Mouse (Mus musculus): ENCODE data around the gene Olfr766-ps1. TPM values are rescaled to one million over a fixed set of nuclear protein-coding genes. Genes with fewer than 3 reads are reported as not detected.

The Olfr766-ps1 gene
- polyA plus RNA-seq (2012; rRNA removed), result not detected in 2 replicates

GRCm38 (mm10) chr10:129068877-129069276, at the start of gene Olfr766-ps1:
Olfr766-ps1 (minus strand) TSS chr10:129068977.

DNA sequence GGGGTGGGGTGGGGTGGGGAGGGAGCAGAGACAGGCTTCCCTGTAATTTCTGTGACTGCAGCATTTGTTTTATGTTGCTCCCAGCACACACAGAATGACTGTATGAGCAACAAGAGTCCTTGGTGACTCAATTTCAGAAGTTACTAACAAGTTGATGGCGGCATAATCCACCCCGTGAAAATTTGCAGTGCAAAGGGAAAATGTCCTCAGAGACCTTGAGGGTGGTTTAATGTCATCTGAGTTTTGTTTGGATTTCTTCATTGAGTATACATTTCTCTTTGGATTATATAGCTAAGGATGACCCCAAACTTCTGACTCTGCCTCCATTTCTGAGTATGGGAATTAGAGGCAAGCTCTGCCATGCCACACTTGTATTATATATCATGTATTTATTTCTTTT, 49.0 kb upstream of the Olfr766-ps1 start, which contains the start of gene Olfr769:
TSS of gene Olfr769 (minus strand) at position 101 of the 400 bp plus-strand sequence.

DNA sequence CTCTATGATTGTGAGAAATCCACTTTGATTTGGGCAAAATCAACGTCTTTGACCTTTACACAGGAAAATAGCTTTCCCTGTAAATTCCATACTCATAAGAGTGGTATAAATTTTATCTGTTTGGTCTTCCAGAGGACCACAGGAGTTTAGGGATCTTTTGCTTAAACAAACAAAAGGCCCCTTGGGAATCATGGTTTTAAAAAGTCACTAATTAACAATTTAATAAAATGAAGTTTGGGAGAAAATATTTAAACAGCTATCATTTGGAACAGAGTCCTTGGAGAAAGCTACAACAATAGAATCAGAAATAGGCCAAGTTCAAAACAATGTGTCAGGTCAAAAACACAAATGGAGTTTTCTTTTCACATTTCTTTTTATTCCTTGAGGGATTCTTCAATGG, 30.5 kb upstream of the Olfr766-ps1 start, which contains the start of gene Olfr768:
TSS of gene Olfr768 (minus strand) at position 101 of the 400 bp plus-strand sequence.

GRCm38 (mm10) chr10:129082810-129083209, 14.0 kb upstream of the Olfr766-ps1 start, which contains the start of gene Olfr767:
Olfr767 (minus strand) TSS chr10:129082910.

DNA sequence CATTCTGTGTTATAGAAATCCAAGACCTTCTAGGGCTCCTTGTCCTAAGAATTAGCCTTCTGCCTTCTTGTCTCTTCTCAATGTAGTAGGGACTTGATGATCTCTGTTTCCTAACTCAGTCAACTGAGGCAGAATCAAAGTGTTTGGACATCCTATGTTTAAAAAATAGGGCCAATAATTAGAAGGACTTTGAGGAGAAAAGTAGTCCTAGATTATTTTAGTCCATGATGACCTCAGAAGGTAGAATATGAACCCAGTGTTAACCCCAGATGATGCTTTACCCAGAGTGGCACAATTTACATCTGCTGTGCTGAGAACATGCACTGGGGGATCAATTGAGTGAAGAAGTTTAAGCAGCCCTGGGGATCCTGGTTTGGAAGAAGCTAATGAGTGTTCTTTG, 18.9 kb downstream of the Olfr766-ps1 start, which contains the start of gene Olfr765:
TSS of gene Olfr765 (minus strand) at position 101 of the 400 bp plus-strand sequence.

GRCm38 (mm10) chr10:129039796-129040195, 29.0 kb downstream of the Olfr766-ps1 start, which contains the start of gene Olfr764-ps1:
Olfr764-ps1 (minus strand) TSS chr10:129039896.

Other genes starting within 250 kb of the Olfr766-ps1 start
- 39.1 and 41.1 TPM in 2 replicates for gene Ormdl2, start 247.3 kb downstream of the Olfr766-ps1 start, polyA plus RNA-seq (2012; rRNA removed)
- gene Gdf11, start 177.3 kb downstream of the Olfr766-ps1 start, polyA plus RNA-seq (2012; rRNA removed), result 0.54 TPM in 2 replicates
- 52.8 and 59.1 TPM in 2 replicates for gene Cd63, start 168.0 kb downstream of the Olfr766-ps1 start, polyA plus RNA-seq (2012; rRNA removed)
- gene Rdh5, start 146.1 kb downstream of the Olfr766-ps1 start, polyA plus RNA-seq (2012; rRNA removed), result 13.0 and 16.4 TPM in 2 replicates
- 50.6 and 55.1 TPM in 2 replicates for gene Bloc1s1, start 144.9 kb downstream of the Olfr766-ps1 start, polyA plus RNA-seq (2012; rRNA removed)
- 45.3 and 45.5 TPM in 2 replicates for gene Itga7, start 135.2 kb downstream of the Olfr766-ps1 start, polyA plus RNA-seq (2012; rRNA removed)
- gene Mettl7b, start 108.0 kb downstream of the Olfr766-ps1 start, polyA plus RNA-seq (2012; rRNA removed), result 2.9 and 4.1 TPM in 2 replicates
- not detected in 2 replicates for gene Olfr9, start 79.5 kb downstream of the Olfr766-ps1 start, polyA plus RNA-seq (2012; rRNA removed)
- not detected in 2 replicates for gene Olfr763, start 58.2 kb downstream of the Olfr766-ps1 start, polyA plus RNA-seq (2012; rRNA removed)
- not detected in 2 replicates for gene Olfr764-ps1, start 29.1 kb downstream of the Olfr766-ps1 start, polyA plus RNA-seq (2012; rRNA removed)
- gene Olfr765, start 19.0 kb downstream of the Olfr766-ps1 start, polyA plus RNA-seq (2012; rRNA removed), result not detected in 2 replicates
- not detected in 2 replicates for gene Olfr767, start 13.9 kb upstream of the Olfr766-ps1 start, polyA plus RNA-seq (2012; rRNA removed)
- gene Olfr768, start 30.4 kb upstream of the Olfr766-ps1 start, polyA plus RNA-seq (2012; rRNA removed), result not detected in 2 replicates
- gene Olfr769, start 48.9 kb upstream of the Olfr766-ps1 start, polyA plus RNA-seq (2012; rRNA removed), result not detected in 2 replicates
- gene Olfr770, start 70.0 kb upstream of the Olfr766-ps1 start, polyA plus RNA-seq (2012; rRNA removed), result not detected in 2 replicates
- gene Olfr771, start 95.8 kb upstream of the Olfr766-ps1 start, polyA plus RNA-seq (2012; rRNA removed), result not detected in 2 replicates
- not detected in 2 replicates for gene Olfr772, start 108.9 kb upstream of the Olfr766-ps1 start, polyA plus RNA-seq (2012; rRNA removed)
- gene Olfr773, start 118.4 kb upstream of the Olfr766-ps1 start, polyA plus RNA-seq (2012; rRNA removed), result not detected in 2 replicates
- not detected in 2 replicates for gene Olfr774, start 167.2 kb upstream of the Olfr766-ps1 start, polyA plus RNA-seq (2012; rRNA removed)
- not detected in 2 replicates for gene Olfr775, start 179.4 kb upstream of the Olfr766-ps1 start, polyA plus RNA-seq (2012; rRNA removed)
- gene Olfr776, start 190.2 kb upstream of the Olfr766-ps1 start, polyA plus RNA-seq (2012; rRNA removed), result not detected in 2 replicates
- gene Olfr777, start 202.5 kb upstream of the Olfr766-ps1 start, polyA plus RNA-seq (2012; rRNA removed), result not detected in 2 replicates
- not detected in 2 replicates for gene Olfr780, start 249.1 kb upstream of the Olfr766-ps1 start, polyA plus RNA-seq (2012; rRNA removed)

Measured in stomach, adult 2 months (tissue).